ENCODE assay signal across 8 mouse cellular contexts in the genomic region with DNA sequence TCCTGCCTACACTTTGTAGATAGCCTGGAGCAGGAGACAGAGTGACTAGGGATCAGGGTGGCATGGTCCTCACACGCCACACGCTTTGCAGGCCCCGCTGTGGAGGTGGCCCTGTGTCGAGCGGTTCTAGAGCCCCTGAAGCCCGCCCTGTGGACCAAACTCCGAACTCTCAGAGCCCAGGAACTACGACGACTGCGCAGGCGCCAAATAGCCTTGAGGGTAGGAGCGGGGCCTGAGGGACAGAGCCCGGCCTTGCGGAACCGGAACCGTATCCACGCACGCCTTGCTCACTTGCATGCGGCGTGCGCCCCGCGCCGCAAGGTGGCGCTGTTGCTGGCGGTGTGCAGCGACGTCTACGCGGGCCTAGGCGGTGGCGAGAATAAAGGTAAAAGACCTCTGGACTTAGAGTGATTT. TPM values are rescaled to one million over a fixed set of nuclear protein-coding genes. Genes with fewer than 3 reads are reported as not detected.
DNase-seq lines count a peak whose midpoint lies in the region; ATAC-seq and TF ChIP-seq lines count a peak whose summit lies in the region.

No protein-coding gene starts in this region.

- in situ Hi-C loops in CH12.LX (cut with MboI; ENCODE audit: low pct_ligation_motif_present, low pct_unique_long_range_greater_than_20kb, low sequenced_read_pairs) = loop anchor here (5.0 to 25.0 kb wide), 2 partner anchors 71 to 241 kb away; no protein-coding TSS in a partner anchor

- peaks cover 12% of the 10 kb centered on the region for H3K79me2 ChIP-seq in CH12.LX (replicated peaks; ENCODE audit: control insufficient read depth, extremely low read depth, insufficient read depth, poor library complexity, severe bottlenecking)

- H3K27me3 ChIP-seq in CH12.LX (replicated peaks) = no peaks in the 10 kb centered on the region
- H3K27me3 ChIP-seq in forebrain, embryonic 10.5 days (ENCODE audit: poor library complexity, severe bottlenecking) = no peaks in the 10 kb centered on the region
- H3K27me3 ChIP-seq in heart, postnatal 0 days (ENCODE audit: control insufficient read depth, insufficient read depth, low read length) = no peaks in the 10 kb centered on the region
- H3K27me3 ChIP-seq in lung, embryonic 15.5 days = no peaks in the 10 kb centered on the region
- H3K27me3 ChIP-seq in thymus, adult 2 months (ENCODE audit: control insufficient read depth, insufficient read depth, low read length) = no peaks in the 10 kb centered on the region

- H3K36me3 ChIP-seq in CH12.LX (replicated peaks in 1 of 2; ENCODE audit: control insufficient read depth in 1 of 2, insufficient read depth in 1 of 2, low read length in 1 of 2) = peaks cover 21 to 32% of the 10 kb centered on the region in 2 experiments
- H3K36me3 ChIP-seq in forebrain, embryonic 10.5 days (replicated peaks) = no peaks in the 10 kb centered on the region
- no peaks in the 10 kb centered on the region for H3K36me3 ChIP-seq in heart, postnatal 0 days (replicated peaks; ENCODE audit: control insufficient read depth, insufficient read depth, low read length)
- H3K36me3 ChIP-seq in lung, embryonic 15.5 days = no peaks in the 10 kb centered on the region
- peaks cover 9% of the 10 kb centered on the region for H3K36me3 ChIP-seq in thymus, adult 2 months (ENCODE audit: control insufficient read depth, insufficient read depth, low read length)

- TF ChIP-seq EP300 in CH12.LX (IDR thresholded peaks at IDR 0.05; ENCODE audit: low read length) = no peak
- no peak for TF ChIP-seq EP300 in heart, postnatal 0 days (IDR thresholded peaks at IDR 0.05; ENCODE audit: low read depth)

- DNase-seq in CH12.LX (ENCODE audit: extremely low read depth) = peak; percentile 94
- DNase-seq in c-Kit-positive CD71-negative TER-119-negative erythroid progenitor cells, embryonic 14.5 days (ENCODE audit: low read depth) = peak; percentile 79
- DNase-seq in forebrain, embryonic 10.5 days (ENCODE audit: extremely low spot score, low spot score) = peak; percentile 77
- DNase-seq in heart, postnatal 0 days (ENCODE audit: low spot score) = peak; percentile 67
- DNase-seq in kidney, postnatal 4 days = peak; percentile 88 to 92
- DNase-seq in thymus, adult 2 months = peak; percentile 71

- peak overlapping the region; percentile 86 for H3K9ac ChIP-seq in CH12.LX (ENCODE audit: insufficient read depth, low read depth)
- peak overlapping the region; percentile 47 for H3K9ac ChIP-seq in heart, postnatal 0 days (replicated peaks; ENCODE audit: low read depth, low read length)
- H3K9ac ChIP-seq in lung, embryonic 15.5 days = peak overlapping the region; percentile 36

- H3K4me1 ChIP-seq in CH12.LX (ENCODE audit: control insufficient read depth in 1 of 2, insufficient read depth in 2 of 2) = peaks cover 18 to 39% of the 10 kb centered on the region in 2 experiments
- peaks cover 24% of the 10 kb centered on the region for H3K4me1 ChIP-seq in forebrain, embryonic 10.5 days
- peaks cover 3% of the 10 kb centered on the region; the same call in 1 of the 2 replicates for H3K4me1 ChIP-seq in heart, postnatal 0 days (ENCODE audit: control insufficient read depth, insufficient read depth)
- H3K4me1 ChIP-seq in lung, embryonic 15.5 days = peaks cover 20% of the 10 kb centered on the region
- H3K4me1 ChIP-seq in thymus, adult 2 months (replicated peaks; ENCODE audit: control insufficient read depth, insufficient read depth, low read length) = peaks cover 46% of the 10 kb centered on the region

- H3K27ac ChIP-seq in CH12.LX (ENCODE audit: insufficient read depth, low read depth) = peak overlapping the region; percentile 90
- peak overlapping the region; percentile 82 for H3K27ac ChIP-seq in forebrain, embryonic 10.5 days
- peak overlapping the region; percentile 76 for H3K27ac ChIP-seq in heart, postnatal 0 days (ENCODE audit: low read depth)
- H3K27ac ChIP-seq in lung, embryonic 15.5 days = peak overlapping the region; percentile 75
- peak overlapping the region; percentile 52 for H3K27ac ChIP-seq in thymus, adult 2 months (ENCODE audit: control insufficient read depth, insufficient read depth, low read length)

- dilution Hi-C loops in CH12.LX (cut with MboI; ENCODE audit: extremely low pct_ligation_motif_present, extremely low pct_unique_long_range_greater_than_20kb, low sequenced_read_pairs) = no loop called here

- TF ChIP-seq POLR2A in CH12.LX (IDR thresholded peaks at IDR 0.05; ENCODE audit: low read depth, low read length) = peak; percentile 61
- TF ChIP-seq POLR2A in thymus, adult 2 months (IDR thresholded peaks at IDR 0.05; ENCODE audit: control insufficient read depth, extremely low read depth, insufficient read depth, low read length, poor library complexity) = no peak

- peak overlapping the region; percentile 64 to 87 (median 84) for H3K4me3 ChIP-seq in CH12.LX (replicated peaks in 1 of 3; ENCODE audit: low read depth in 2 of 3, low read length in 2 of 3, poor library complexity in 1 of 3)
- H3K4me3 ChIP-seq in forebrain, embryonic 10.5 days = peak overlapping the region; percentile 41
- peak overlapping the region; percentile 26 for H3K4me3 ChIP-seq in heart, postnatal 0 days (ENCODE audit: low read depth, low read length)
- peak overlapping the region; percentile 20 for H3K4me3 ChIP-seq in lung, embryonic 15.5 days
- H3K4me3 ChIP-seq in thymus, adult 2 months (ENCODE audit: control insufficient read depth, insufficient read depth, low read length) = peak overlapping the region; percentile 30

- peak; percentile 68 to 97 for TF ChIP-seq CTCF in CH12.LX (conservative IDR thresholded peaks at IDR 0.05 in 1 of 2, IDR thresholded peaks at IDR 0.05 in 1 of 2; ENCODE audit: low read depth in 2 of 2, low read length in 2 of 2)
- peak; percentile 98 for TF ChIP-seq CTCF in heart, postnatal 0 days (IDR thresholded peaks at IDR 0.05; ENCODE audit: low read depth)
- TF ChIP-seq CTCF in thymus, adult 2 months (IDR thresholded peaks at IDR 0.05; ENCODE audit: borderline replicate concordance, control insufficient read depth, extremely low read depth, insufficient read depth, low read length, poor library complexity) = peak; percentile 100

- WGBS in forebrain, embryonic 10.5 days = 20% methylated on average over 32 of the region's 32 CpGs
- 11% methylated on average over 32 of the region's 32 CpGs for WGBS in heart, postnatal 0 days
- WGBS in lung, embryonic 15.5 days = 10% methylated on average over 32 of the region's 32 CpGs
- 16% methylated on average over 32 of the region's 32 CpGs for WGBS in thymus, adult 2 months

- peak; percentile 82 for TF ChIP-seq RAD21 in CH12.LX (IDR thresholded peaks at IDR 0.05; ENCODE audit: low read depth, low read length)

- ATAC-seq in heart, postnatal 0 days (ENCODE audit: insufficient read depth, low read depth) = peak; percentile 85
- ATAC-seq in lung, embryonic 15.5 days (ENCODE audit: borderline replicate concordance, extremely low read depth, low FRiP score, low TSS enrichment) = peak; percentile 80; the same call in 1 of the 2 replicates
- peak; percentile 86 for ATAC-seq in neutrophil, adult 5-6 weeks (ENCODE audit: extremely low read depth, insufficient number of reproducible peaks, low FRiP score, poor library complexity, severe bottlenecking)

- peak overlapping the region; percentile 85 for H3K4me2 ChIP-seq in CH12.LX (ENCODE audit: insufficient read depth, low read depth, poor library complexity, severe bottlenecking)
- peak overlapping the region; percentile 58 for H3K4me2 ChIP-seq in heart, postnatal 0 days (ENCODE audit: low read depth, low read length)
- H3K4me2 ChIP-seq in lung, embryonic 15.5 days = peak overlapping the region; percentile 53

- H3K9me3 ChIP-seq in CH12.LX (replicated peaks; ENCODE audit: low read length) = no peaks in the 10 kb centered on the region
- no peaks in the 10 kb centered on the region for H3K9me3 ChIP-seq in forebrain, embryonic 10.5 days
- H3K9me3 ChIP-seq in heart, postnatal 0 days (replicated peaks; ENCODE audit: control insufficient read depth, low read length) = no peaks in the 10 kb centered on the region
- H3K9me3 ChIP-seq in lung, embryonic 15.5 days = no peaks in the 10 kb centered on the region

RNA-seq across cellular contexts. Expression of a gene that starts 7.8 kb away (rescaled TPM):
- 60.9 and 65.5 TPM in 2 replicates for total RNA-seq in CH12.LX (2012; rRNA removed)
- 41.5 and 46.1 TPM in 2 replicates for total RNA-seq in CH12.LX (2014; rRNA removed)
- polyA plus RNA-seq in CH12.LX (2012; ENCODE audit: insufficient read length, low read depth) = 60.6 and 61.8 TPM in 2 replicates
- polyA plus RNA-seq in forebrain, embryonic 10.5 days (2016; fragmentation: Nextera tagmentation; extraction: Ambion mirVana) = 3.4 and 3.8 TPM in 2 replicates
- total RNA-seq in heart, postnatal 0 days (2014; rRNA removed; ENCODE audit: low replicate concordance) = 2.1 and 2.7 TPM in 2 replicates
- polyA plus RNA-seq in heart, postnatal 0 days (2015; fragmentation: Nextera tagmentation; extraction: Ambion mirVana) = 2.3 and 2.4 TPM in 2 replicates
- 7.1 and 8.8 TPM in 2 replicates for polyA plus RNA-seq in lung, embryonic 15.5 days (2015; fragmentation: Nextera tagmentation; extraction: Ambion mirVana)
- total RNA-seq in neutrophil, adult 5-6 weeks (2017) = 95.7 and 108 TPM in 2 replicates
- polyA plus RNA-seq in thymus, adult 2 months (2012; rRNA removed) = 91.9 and 93.7 TPM in 2 replicates

RNA-seq across cellular contexts. Expression of a gene that starts 11.8 kb away (rescaled TPM):
- total RNA-seq in CH12.LX (2012; rRNA removed) (296 and 342 TPM in 2 replicates), CH12.LX (2014; rRNA removed) (365 and 371 TPM in 2 replicates)
- polyA plus RNA-seq in CH12.LX (2012; ENCODE audit: insufficient read length, low read depth) = 640 and 645 TPM in 2 replicates
- 325 and 336 TPM in 2 replicates for polyA plus RNA-seq in forebrain, embryonic 10.5 days (2016; fragmentation: Nextera tagmentation; extraction: Ambion mirVana)
- 259 and 275 TPM in 2 replicates for total RNA-seq in heart, postnatal 0 days (2014; rRNA removed; ENCODE audit: low replicate concordance)
- 149 and 171 TPM in 2 replicates for polyA plus RNA-seq in heart, postnatal 0 days (2015; fragmentation: Nextera tagmentation; extraction: Ambion mirVana)
- polyA plus RNA-seq in lung, embryonic 15.5 days (2015; fragmentation: Nextera tagmentation; extraction: Ambion mirVana) = 254 and 264 TPM in 2 replicates
- 300 and 326 TPM in 2 replicates for total RNA-seq in neutrophil, adult 5-6 weeks (2017)
- 562 and 568 TPM in 2 replicates for polyA plus RNA-seq in thymus, adult 2 months (2012; rRNA removed)

RNA-seq across cellular contexts. Expression of a gene that starts 28.4 kb away (rescaled TPM):
- total RNA-seq in CH12.LX (2012; rRNA removed) (103 and 124 TPM in 2 replicates), CH12.LX (2014; rRNA removed) (119 and 121 TPM in 2 replicates)
- polyA plus RNA-seq in CH12.LX (2012; ENCODE audit: insufficient read length, low read depth) = 65.1 and 67.6 TPM in 2 replicates
- 68.5 and 72.0 TPM in 2 replicates for polyA plus RNA-seq in forebrain, embryonic 10.5 days (2016; fragmentation: Nextera tagmentation; extraction: Ambion mirVana)
- total RNA-seq in heart, postnatal 0 days (2014; rRNA removed; ENCODE audit: low replicate concordance) = 483 and 823 TPM in 2 replicates
- 806 and 928 TPM in 2 replicates for polyA plus RNA-seq in heart, postnatal 0 days (2015; fragmentation: Nextera tagmentation; extraction: Ambion mirVana)
- 154 and 162 TPM in 2 replicates for polyA plus RNA-seq in lung, embryonic 15.5 days (2015; fragmentation: Nextera tagmentation; extraction: Ambion mirVana)
- 43.8 and 45.0 TPM in 2 replicates for total RNA-seq in neutrophil, adult 5-6 weeks (2017)
- polyA plus RNA-seq in thymus, adult 2 months (2012; rRNA removed) = 287 and 359 TPM in 2 replicates

RNA-seq across cellular contexts. Expression of a gene that starts 29.3 kb away (rescaled TPM):
- 59.3 and 62.8 TPM in 2 replicates for total RNA-seq in CH12.LX (2012; rRNA removed)
- 24.6 and 30.5 TPM in 2 replicates for total RNA-seq in CH12.LX (2014; rRNA removed)
- 97.5 and 101 TPM in 2 replicates for polyA plus RNA-seq in CH12.LX (2012; ENCODE audit: insufficient read length, low read depth)
- 56.6 and 57.6 TPM in 2 replicates for polyA plus RNA-seq in forebrain, embryonic 10.5 days (2016; fragmentation: Nextera tagmentation; extraction: Ambion mirVana)
- 3.5 and 16.1 TPM in 2 replicates for total RNA-seq in heart, postnatal 0 days (2014; rRNA removed; ENCODE audit: low replicate concordance)
- 25.7 and 26.7 TPM in 2 replicates for polyA plus RNA-seq in heart, postnatal 0 days (2015; fragmentation: Nextera tagmentation; extraction: Ambion mirVana)
- polyA plus RNA-seq in lung, embryonic 15.5 days (2015; fragmentation: Nextera tagmentation; extraction: Ambion mirVana) = 36.9 and 38.7 TPM in 2 replicates
- total RNA-seq in neutrophil, adult 5-6 weeks (2017) = 23.5 and 24.3 TPM in 2 replicates
- 75.5 and 78.8 TPM in 2 replicates for polyA plus RNA-seq in thymus, adult 2 months (2012; rRNA removed)

RNA-seq across cellular contexts. Expression of a gene that starts 30.0 kb away (rescaled TPM):
- total RNA-seq in CH12.LX (2012; rRNA removed) (66.2 and 68.3 TPM in 2 replicates), CH12.LX (2014; rRNA removed) (36.0 and 40.9 TPM in 2 replicates)
- 124 and 128 TPM in 2 replicates for polyA plus RNA-seq in CH12.LX (2012; ENCODE audit: insufficient read length, low read depth)
- 60.8 and 63.5 TPM in 2 replicates for polyA plus RNA-seq in forebrain, embryonic 10.5 days (2016; fragmentation: Nextera tagmentation; extraction: Ambion mirVana)
- 44.7 and 53.0 TPM in 2 replicates for total RNA-seq in heart, postnatal 0 days (2014; rRNA removed; ENCODE audit: low replicate concordance)
- 60.6 and 61.0 TPM in 2 replicates for polyA plus RNA-seq in heart, postnatal 0 days (2015; fragmentation: Nextera tagmentation; extraction: Ambion mirVana)
- 59.5 and 65.2 TPM in 2 replicates for polyA plus RNA-seq in lung, embryonic 15.5 days (2015; fragmentation: Nextera tagmentation; extraction: Ambion mirVana)
- total RNA-seq in neutrophil, adult 5-6 weeks (2017) = 39.3 and 45.8 TPM in 2 replicates
- 101 and 104 TPM in 2 replicates for polyA plus RNA-seq in thymus, adult 2 months (2012; rRNA removed)

Comparison
In these comparisons a context has a peak if more than half of its experiments do, and no peak if none do; other contexts are left out.
1. Peak in every context shown above with its lines: DNase-seq, ATAC-seq, H3K4me3 ChIP-seq and H3K27ac ChIP-seq.
2. H3K4me3 ChIP-seq: peak in every context shown above with its lines; median percentile 84 in CH12.LX; 41 in forebrain, embryonic 10.5 days; 30 in thymus, adult 2 months; 26 in heart, postnatal 0 days; 20 in lung, embryonic 15.5 days.
3. H3K9ac ChIP-seq: peak in every context shown above with its lines; median percentile 86 in CH12.LX; 47 in heart, postnatal 0 days; 36 in lung, embryonic 15.5 days.